Mouse (Mus musculus) hindbrain, postnatal 0 days (tissue): ENCODE measurements at regions not wholly inside any gene's neighbourhood (a gene's known extent, or its start where the extent isn't known, plus 50 kb on each side); places are given as distances from the start of the nearest gene placed in this dataset.
"Not testable (repeated sequence)": the region's sequence is repeated elsewhere in the genome, so short reads cannot be mapped to it uniquely, and the experiment has no call there.

Source experiments
- ATAC-seq: fragments of 200-750 bp; cut with Nextera tagmentation; 2 replicates; pipeline ENCODE4 v1.8.0; 2017; ENCODE audit warnings: mild to moderate bottlenecking, moderate TSS enrichment, moderate library complexity
- DNase-seq: peaks from one replicate; pipeline ENCODE4 v3.0.0-alpha.2; 2015; ENCODE audit warnings: low spot score
- H3K27ac ChIP-seq: fragments of 300-500 bp; sonication (generic); 2 replicates; pipeline ENCODE4 v1.5.1; 2014; ENCODE audit warnings: mild to moderate bottlenecking
- H3K27me3 ChIP-seq: fragments of 300-500 bp; sonication (generic); 2 replicates; pipeline ENCODE4 v1.6.1; 2014; ENCODE audit warnings: low read length, mixed read lengths; ENCODE audit not compliant: insufficient read depth
- H3K36me3 ChIP-seq: fragments of 300-500 bp; sonication (generic); 2 replicates; pipeline ENCODE4 v1.6.1; 2014; ENCODE audit warnings: low read length, mixed read lengths; ENCODE audit not compliant: insufficient read depth
- H3K4me1 ChIP-seq: fragments of 300-500 bp; sonication (generic); 2 replicates; pipeline ENCODE4 v1.6.1; 2014; ENCODE audit warnings: antibody characterized with exemption, low read length, mixed read lengths; ENCODE audit not compliant: insufficient read depth
- H3K4me2 ChIP-seq: fragments of 300-500 bp; sonication (generic); 2 replicates; pipeline ENCODE4 v1.6.1; 2014; ENCODE audit warnings: low read depth, mild to moderate bottlenecking, low read length, moderate library complexity, mixed read lengths
- H3K4me3 ChIP-seq: fragments of 300-500 bp; sonication (generic); 2 replicates; pipeline ENCODE4 v1.5.1; 2014; ENCODE audit warnings: low read length
- H3K9ac ChIP-seq: fragments of 300-500 bp; sonication (generic); replicated peaks from 2 replicates; pipeline ENCODE4 v1.6.1; 2014; ENCODE audit warnings: mild to moderate bottlenecking, low read length, moderate library complexity, mixed read lengths
- H3K9me3 ChIP-seq: fragments of 300-500 bp; sonication (generic); 2 replicates; pipeline ENCODE4 v1.6.1; 2016; ENCODE audit warnings: low read length, mixed read lengths
- CTCF ChIP-seq: IDR thresholded peaks from 2 replicates; pipeline ENCODE4 v1.5.1; 2016; ENCODE audit warnings: antibody characterized with exemption, control low read depth, low read depth
- WGBS: fragments of 180-500 bp; shearing (Covaris S2); extraction: QIAGEN DNeasy Blood & Tissue Kit; methylation state at CpG from one replicate; pipeline ENCODE4 v1.1.7; 2014; 5-methylcytosine and 5-hydroxymethylcytosine counted together

- no peak for DNase-seq
- 80% methylated on average over 6 of the region's 6 CpGs for WGBS
- Histone ChIP-seq H3K9me3 (no peaks in the 10 kb centered on the region), H3K4me2 (no peak overlapping the region), H3K27ac (no peak overlapping the region), H3K36me3 (no peaks in the 10 kb centered on the region), H3K4me1 (no peaks in the 10 kb centered on the region), H3K27me3 (no peaks in the 10 kb centered on the region), H3K9ac (no peak overlapping the region), H3K4me3 (no peak overlapping the region)
- ATAC-seq, result no peak
- TF ChIP-seq CTCF, result no peak
These were observed 57.9 kb downstream of the Llph start for GRCm38 (mm10) chr10:120284785-120285184.

- TF ChIP-seq CTCF, result no peak
- no peaks in the 10 kb centered on the region for H3K9me3 ChIP-seq
- H3K4me3 ChIP-seq, result no peak overlapping the region
- DNase-seq (no peak), ATAC-seq (no peak)
- no peaks in the 10 kb centered on the region for H3K36me3 ChIP-seq
- no peak overlapping the region for H3K9ac ChIP-seq
- no peak overlapping the region for H3K4me2 ChIP-seq
- H3K27me3 ChIP-seq, result no peaks in the 10 kb centered on the region
- no peaks in the 10 kb centered on the region for H3K4me1 ChIP-seq
- 96% methylated on average over 3 of the region's 3 CpGs for WGBS
- no peak overlapping the region for H3K27ac ChIP-seq
These were observed 65.0 kb downstream of the Llph start for GRCm38 (mm10) chr10:120291912-120292311.

- 85% methylated on average over 13 of the region's 13 CpGs for WGBS
- not testable (repeated sequence) for DNase-seq
These were observed 66.5 kb downstream of the Llph start for GRCm38 (mm10) chr10:120293381-120293780.

GRCm38 (mm10) chr10:120294487-120294886 is 67.6 kb downstream of the Llph start:
- Histone ChIP-seq H3K9me3 (no peaks in the 10 kb centered on the region), H3K4me2 (no peak overlapping the region)

More at GRCm38 (mm10) chr10:120293381-120293780, 66.5 kb downstream of the Llph start:
- not testable (repeated sequence) for H3K9ac ChIP-seq, ATAC-seq, H3K9me3 ChIP-seq, H3K4me1 ChIP-seq, H3K27ac ChIP-seq, H3K4me3 ChIP-seq, H3K36me3 ChIP-seq, H3K4me2 ChIP-seq, H3K27me3 ChIP-seq

GRCm38 (mm10) chr10:120297311-120297710 is 70.4 kb downstream of the Llph start:
- no peak overlapping the region for H3K9ac ChIP-seq
- H3K27me3 ChIP-seq, result no peaks in the 10 kb centered on the region
- no peaks in the 10 kb centered on the region for H3K9me3 ChIP-seq
- H3K4me3 ChIP-seq, result no peak overlapping the region
- TF ChIP-seq CTCF, result no peak
- H3K36me3 ChIP-seq, result no peaks in the 10 kb centered on the region
- no peak overlapping the region for H3K4me2 ChIP-seq
- peak; percentile 39 for DNase-seq
- 0 out of 2 replicates have a peak overlapping the region, but pooled peaks have one; percentile 12 for H3K27ac ChIP-seq
- H3K4me1 ChIP-seq, result no peaks in the 10 kb centered on the region; the same call in 1 of the 2 replicates
- peak; percentile 72 for ATAC-seq

More at GRCm38 (mm10) chr10:120294487-120294886, 67.6 kb downstream of the Llph start:
- H3K4me1 ChIP-seq, result no peaks in the 10 kb centered on the region; the same call in 1 of the 2 replicates
- no peak for TF ChIP-seq CTCF
- H3K36me3 ChIP-seq, result no peaks in the 10 kb centered on the region
- H3K27ac ChIP-seq, result no peak overlapping the region
- H3K27me3 ChIP-seq, result no peaks in the 10 kb centered on the region
- no peak overlapping the region for H3K9ac ChIP-seq
- DNase-seq (peak; percentile 37), ATAC-seq (no peak)
- WGBS, result 54% methylated on average over 9 of the region's 9 CpGs
- H3K4me3 ChIP-seq, result no peak overlapping the region

GRCm38 (mm10) chr10:120298293-120298927 is 71.5 kb downstream of the Llph start:
- TF ChIP-seq CTCF, result peak; percentile 15; the same call in 1 of the 2 replicates
- no peak overlapping the region for H3K4me3 ChIP-seq
- 74% methylated on average over 14 of the region's 14 CpGs for WGBS

GRCm38 (mm10) chr10:120306010-120306409 is 79.1 kb downstream of the Llph start:
- Histone ChIP-seq H3K9ac (no peak overlapping the region), H3K4me3 (no peak overlapping the region), H3K4me1 (no peaks in the 10 kb centered on the region), H3K27ac (no peak overlapping the region), H3K27me3 (no peaks in the 10 kb centered on the region), H3K9me3 (no peaks in the 10 kb centered on the region), H3K4me2 (no peak overlapping the region), H3K36me3 (no peaks in the 10 kb centered on the region)
- 41% methylated on average over 5 of the region's 5 CpGs for WGBS
- TF ChIP-seq CTCF, result peak; percentile 68
- DNase-seq (peak; percentile 74), ATAC-seq (no peak)

More at GRCm38 (mm10) chr10:120298293-120298927, 71.5 kb downstream of the Llph start:
- DNase-seq (no peak), ATAC-seq (no peak)
- no peak overlapping the region for H3K27ac ChIP-seq
- no peaks in the 10 kb centered on the region for H3K36me3 ChIP-seq
- no peak overlapping the region for H3K4me2 ChIP-seq
- no peaks in the 10 kb centered on the region for H3K9me3 ChIP-seq
- H3K27me3 ChIP-seq, result no peaks in the 10 kb centered on the region
- H3K9ac ChIP-seq, result no peak overlapping the region
- no peaks in the 10 kb centered on the region; the same call in 1 of the 2 replicates for H3K4me1 ChIP-seq
